Mouse (Mus musculus) spleen, embryonic (tissue): ENCODE data around the gene Gm6676.
"Not testable (repeated sequence)": the region's sequence is repeated elsewhere in the genome, so short reads cannot be mapped to it uniquely, and the experiment has no call there.

Experiments used
- CTCF ChIA-PET: fragments of 350-600 bp; sonication (Branson Sonifier 250); formaldehyde crosslinking; loops from one replicate; lab custom pipeline; 2022; lab: Charles Lee

Gm6676 gene

GRCm38 (mm10) chr14:7125312-7125711 is at the start of gene Gm6676:
TSS of gene Gm6676 (minus strand) at chr14:7125412.
- CTCF ChIA-PET: not testable (repeated sequence)

GRCm38 (mm10) chr14:7174483-7174971 is 49.3 kb upstream of the Gm6676 start, which contains the start of gene Gm3512:
TSS of gene Gm3512 (minus strand) at chr14:7174533.
- CTCF ChIA-PET: not testable (repeated sequence)

- CTCF ChIA-PET: not testable (repeated sequence)
These were observed 19.9 kb downstream of the Gm6676 start for GRCm38 (mm10) chr14:7105124-7105802.

- CTCF ChIA-PET: not testable (repeated sequence)
These were observed 24.7 kb downstream of the Gm6676 start, which contains the start of gene Gm3696 for GRCm38 (mm10) chr14:7100521-7100920. TSS of gene Gm3696 (minus strand) at chr14:7100621.
